Mouse (Mus musculus): ENCODE results near the gene Slc47a2.

DNA sequence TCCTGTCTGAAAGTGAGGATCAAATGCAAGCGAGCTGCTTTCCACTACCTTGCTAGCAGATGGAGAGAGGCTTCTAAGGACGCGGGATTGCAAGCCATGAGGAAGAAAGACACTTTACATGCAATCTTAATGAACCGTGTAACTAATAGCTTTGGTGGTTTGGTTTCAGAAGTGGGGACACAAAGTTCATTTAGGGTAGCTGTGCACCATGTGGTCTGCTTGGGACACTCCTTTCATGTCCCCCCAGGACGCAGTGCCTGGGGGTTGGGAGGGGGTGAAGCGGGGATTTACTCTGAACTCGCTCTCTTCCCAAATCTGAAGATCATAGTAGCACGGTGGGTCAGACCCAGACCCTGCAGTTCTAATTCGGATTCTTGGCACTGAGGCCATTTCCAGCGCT is 689 bp downstream of the Slc47a2 start:
- TF ChIP-seq POLR2A (IDR thresholded peaks at IDR 0.05; ENCODE audit: insufficient read length, low read depth) (no peak), REST (IDR thresholded peaks at IDR 0.05; ENCODE audit: insufficient read depth, insufficient read length) (no peak), POLR2AphosphoS2 (IDR thresholded peaks at IDR 0.05; ENCODE audit: insufficient read length, low read depth) (no peak), TCF12 (IDR thresholded peaks at IDR 0.05; ENCODE audit: insufficient read depth, poor library complexity, severe bottlenecking) (no peak), USF1 (IDR thresholded peaks at IDR 0.05; ENCODE audit: low read depth) (no peak), MYOD1 (IDR thresholded peaks at IDR 0.05; ENCODE audit: control insufficient read depth in 1 of 3, insufficient read length in 2 of 3, low read depth in 2 of 3) (no peak)

Data from myocyte (in vitro differentiated cells).